Mouse (Mus musculus) liver (tissue): ENCODE results near the gene Gm4778.
"Not testable (repeated sequence)": the region's sequence is repeated elsewhere in the genome, so short reads cannot be mapped to it uniquely, and the experiment has no call there.

Experiments used
- DNase-seq: peaks from one replicate; pipeline ENCODE4 v3.0.0-alpha.2; 2020; ENCODE audit warnings: mixed read lengths

Gm4778 gene

GRCm38 (mm10) chr3:94263736-94264135 is at the start of gene Gm4778:
Gm4778 (plus strand) TSS chr3:94264036.
- DNase-seq, result not testable (repeated sequence)

GRCm38 (mm10) chr3:94260598-94260997 is 3.2 kb upstream of the Gm4778 start:
- no peak for DNase-seq

GRCm38 (mm10) chr3:94275991-94276390 is 12.2 kb downstream of the Gm4778 start:
- no peak for DNase-seq

- DNase-seq, result no peak
Measured at GRCm38 (mm10) chr3:94305457-94305856, 41.6 kb downstream of the Gm4778 start.

GRCm38 (mm10) chr3:94306975-94307374 is 43.1 kb downstream of the Gm4778 start:
- no peak for DNase-seq

- DNase-seq, result peak; percentile 90
Measured at GRCm38 (mm10) chr3:94309633-94310363, 46.0 kb downstream of the Gm4778 start, which contains the start of gene Them4. Them4 (plus strand) TSS chr3:94310089.

- no peak for DNase-seq
Measured at GRCm38 (mm10) chr3:94310491-94310890, 46.7 kb downstream of the Gm4778 start.

- no peak for DNase-seq
Measured at GRCm38 (mm10) chr3:94310911-94311310, 47.1 kb downstream of the Gm4778 start.

- DNase-seq, result no peak
Measured at GRCm38 (mm10) chr3:94311376-94311775, 47.5 kb downstream of the Gm4778 start.
